Mouse (Mus musculus): ENCODE measurements at regions not wholly inside any gene's neighbourhood (a gene's known extent, or its start where the extent isn't known, plus 50 kb on each side); places are given as distances from the start of the nearest gene placed in this dataset.

GRCm38 (mm10) chr11:113026994-113027393 lies 245.0 kb downstream of the Sox9 start:
- DNase-seq (ENCODE audit: low spot score in 2 of 2), result no peak

- DNase-seq (ENCODE audit: low spot score in 2 of 2), result no peak
Observed at GRCm38 (mm10) chr11:113028235-113028919, 246.4 kb downstream of the Sox9 start.

- DNase-seq (ENCODE audit: low spot score in 2 of 2), result no peak
Observed at GRCm38 (mm10) chr11:113031405-113031804, 249.4 kb downstream of the Sox9 start.

- no peak for DNase-seq (ENCODE audit: low spot score in 2 of 2)
Observed at GRCm38 (mm10) chr11:113032487-113033228, 250.6 kb downstream of the Sox9 start.

GRCm38 (mm10) chr11:113034911-113035310 lies 252.9 kb downstream of the Sox9 start:
- no peak for DNase-seq (ENCODE audit: low spot score in 2 of 2)

GRCm38 (mm10) chr11:113037736-113038135 lies 255.7 kb downstream of the Sox9 start:
- DNase-seq (ENCODE audit: low spot score in 2 of 2), result no peak

- no peak for DNase-seq (ENCODE audit: low spot score in 2 of 2)
Observed at GRCm38 (mm10) chr11:113042710-113043109, 260.7 kb downstream of the Sox9 start.

GRCm38 (mm10) chr11:113046200-113047051 lies 264.4 kb downstream of the Sox9 start:
- peak; percentile 72 to 73 for DNase-seq (ENCODE audit: low spot score in 2 of 2)

- DNase-seq (ENCODE audit: low spot score in 2 of 2), result peak; percentile 38 to 54
Observed at GRCm38 (mm10) chr11:113048158-113048557, 266.1 kb downstream of the Sox9 start.

GRCm38 (mm10) chr11:113049593-113049992 lies 267.6 kb downstream of the Sox9 start:
- DNase-seq (ENCODE audit: low spot score in 2 of 2), result no peak

- DNase-seq (ENCODE audit: low spot score in 2 of 2), result no peak
Observed at GRCm38 (mm10) chr11:113052536-113052935, 270.5 kb downstream of the Sox9 start.

- no peak for DNase-seq (ENCODE audit: low spot score in 2 of 2)
Observed at GRCm38 (mm10) chr11:113056042-113056632, 274.1 kb downstream of the Sox9 start.

GRCm38 (mm10) chr11:113056824-113057223 lies 274.8 kb downstream of the Sox9 start:
- DNase-seq (ENCODE audit: low spot score in 2 of 2), result peak; percentile 42 to 66

GRCm38 (mm10) chr11:113070365-113070764 lies 288.3 kb downstream of the Sox9 start:
- no peak for DNase-seq (ENCODE audit: low spot score in 2 of 2)

GRCm38 (mm10) chr11:113071942-113072341 lies 289.9 kb downstream of the Sox9 start:
- DNase-seq (ENCODE audit: low spot score in 2 of 2), result no peak

- DNase-seq (ENCODE audit: low spot score in 2 of 2), result no peak
Observed at GRCm38 (mm10) chr11:113074328-113074727, 292.3 kb downstream of the Sox9 start.

- no peak for DNase-seq (ENCODE audit: low spot score in 2 of 2)
Observed at GRCm38 (mm10) chr11:113076371-113076770, 294.3 kb downstream of the Sox9 start.

GRCm38 (mm10) chr11:113080311-113080710 lies 298.3 kb downstream of the Sox9 start:
- DNase-seq (ENCODE audit: low spot score in 2 of 2), result no peak

GRCm38 (mm10) chr11:113084442-113084841 lies 302.4 kb downstream of the Sox9 start:
- DNase-seq (ENCODE audit: low spot score in 2 of 2), result no peak

GRCm38 (mm10) chr11:113085556-113085955 lies 303.5 kb downstream of the Sox9 start:
- no peak for DNase-seq (ENCODE audit: low spot score in 2 of 2)

- no peak for DNase-seq (ENCODE audit: low spot score in 2 of 2)
Observed at GRCm38 (mm10) chr11:113087084-113087483, 305.1 kb downstream of the Sox9 start.
